ENCODE assay signal across 12 mouse cellular contexts in genomic region chr12:71258196-71258920, GRCm38 (mm10). TPM values are rescaled to one million over a fixed set of nuclear protein-coding genes. Genes with fewer than 3 reads are reported as not detected.
A peak's percentile ranks its signal among the peaks of the same experiment; 100 is the strongest.
DNase-seq lines count a peak whose midpoint lies in the region; ATAC-seq and TF ChIP-seq lines count a peak whose summit lies in the region.
"Had no signal": no experiment of that assay in that cellular context is flagged by ENCODE, and none has a peak within 500 bp of the region (broad histone marks: within the 10 kb centered on the region; RNA-seq: fewer than 3 reads in every experiment).

No protein-coding gene starts in this region.

- peak; percentile 14; the same call in 1 of the 2 replicates for ATAC-seq in heart, embryonic 16.5 days (replicated peaks; ENCODE audit: extremely low read depth, insufficient read depth, low FRiP score)
- ATAC-seq in intestine, embryonic 16.5 days, result peak; percentile 55; the same call in 1 of the 2 replicates
- ATAC-seq in forebrain, embryonic 13.5 days, result no peak

- no peaks in the 10 kb centered on the region for H3K27me3 ChIP-seq in heart, embryonic 16.5 days (ENCODE audit: control insufficient read depth, insufficient read depth, low read length)
- no peaks in the 10 kb centered on the region for H3K27me3 ChIP-seq in heart, adult 2 months (ENCODE audit: control insufficient read depth, insufficient read depth, low read length)
- H3K27me3 ChIP-seq in intestine, embryonic 16.5 days (replicated peaks; ENCODE audit: control insufficient read depth, insufficient read depth, low read length), result no peaks in the 10 kb centered on the region
- no peaks in the 10 kb centered on the region for H3K27me3 ChIP-seq in forebrain, embryonic 13.5 days

- no peak for DNase-seq in heart, adult 2 months
- peak; percentile 81 for DNase-seq in 3T3-L1 (ENCODE audit: low read depth, low spot score)
- DNase-seq in embryo, embryonic 10.5 days (ENCODE audit: low spot score), result peak; percentile 76
- DNase-seq in layer of hippocampus, adult 18-20 months (ENCODE audit: low spot score in 2 of 2), result no peak
- no peak for DNase-seq in urinary bladder, postnatal 10 days (ENCODE audit: low spot score)
- DNase-seq: left cerebral cortex, postnatal 4 days; lung, postnatal 4 days; retina, postnatal 1 day had no signal

- H3K36me3 ChIP-seq in heart, embryonic 16.5 days (ENCODE audit: control insufficient read depth, insufficient read depth), result no peaks in the 10 kb centered on the region
- H3K36me3 ChIP-seq in heart, adult 2 months (ENCODE audit: control insufficient read depth, insufficient read depth, low read length), result no peaks in the 10 kb centered on the region
- H3K36me3 ChIP-seq in intestine, embryonic 16.5 days (ENCODE audit: control insufficient read depth, insufficient read depth, low read length), result no peaks in the 10 kb centered on the region
- H3K36me3 ChIP-seq in forebrain, embryonic 13.5 days (ENCODE audit: poor library complexity, severe bottlenecking), result no peaks in the 10 kb centered on the region

- intact Hi-C loops in heart, adult 2 months (cut with DNase I), result no loop called here

- no peak for TF ChIP-seq POLR2A in heart, adult 2 months (IDR thresholded peaks at IDR 0.05; ENCODE audit: insufficient read depth, low read depth, low read length)

- H3K9ac ChIP-seq in heart, embryonic 16.5 days (ENCODE audit: low read length), result no peak overlapping the region
- H3K9ac ChIP-seq in heart, adult 2 months (ENCODE audit: low read depth, low read length), result no peak overlapping the region
- H3K9ac ChIP-seq in intestine, embryonic 16.5 days (ENCODE audit: low read depth, low read length), result no peak overlapping the region
- no peak overlapping the region for H3K9ac ChIP-seq in forebrain, embryonic 13.5 days

- no peaks in the 10 kb centered on the region for H3K79me2 ChIP-seq in heart, adult 2 months (replicated peaks; ENCODE audit: control insufficient read depth, insufficient read depth, low read length)

- no peak overlapping the region for H3K4me3 ChIP-seq in heart, embryonic 16.5 days (ENCODE audit: low read length)
- no peak overlapping the region for H3K4me3 ChIP-seq in heart, adult 2 months
- H3K4me3 ChIP-seq in intestine, embryonic 16.5 days (ENCODE audit: low read length), result no peak overlapping the region
- no peak overlapping the region for H3K4me3 ChIP-seq in forebrain, embryonic 13.5 days

- no peaks in the 10 kb centered on the region for H3K4me1 ChIP-seq in heart, embryonic 16.5 days (ENCODE audit: control insufficient read depth, insufficient read depth, low read length)
- H3K4me1 ChIP-seq in heart, adult 2 months (ENCODE audit: control insufficient read depth, insufficient read depth, low read length), result no peaks in the 10 kb centered on the region
- no peaks in the 10 kb centered on the region; the same call in 1 of the 2 replicates for H3K4me1 ChIP-seq in intestine, embryonic 16.5 days (ENCODE audit: control insufficient read depth, insufficient read depth, low read length)
- no peaks in the 10 kb centered on the region for H3K4me1 ChIP-seq in forebrain, embryonic 13.5 days

- no peak for TF ChIP-seq EP300 in heart, adult 2 months (IDR thresholded peaks at IDR 0.05; ENCODE audit: insufficient read depth, low read depth, low read length)

- WGBS in heart, embryonic 16.5 days, result 57% methylated on average over 18 of the region's 18 CpGs
- WGBS in heart, adult 2 months, result 65% methylated on average over 18 of the region's 18 CpGs
- WGBS in intestine, embryonic 16.5 days, result 32% methylated on average over 18 of the region's 18 CpGs
- 79% methylated on average over 18 of the region's 18 CpGs for WGBS in forebrain, embryonic 13.5 days

- H3K4me2 ChIP-seq in heart, embryonic 16.5 days (ENCODE audit: low read depth, low read length), result no peak overlapping the region
- H3K4me2 ChIP-seq in intestine, embryonic 16.5 days (ENCODE audit: low read depth, low read length), result peak overlapping the region; percentile 19; the same call in 1 of the 2 replicates
- H3K4me2 ChIP-seq in forebrain, embryonic 13.5 days, result no peak overlapping the region

- no peak overlapping the region; the same call in 1 of the 2 replicates for H3K27ac ChIP-seq in heart, embryonic 16.5 days (ENCODE audit: low read length)
- H3K27ac ChIP-seq in heart, adult 2 months, result no peak overlapping the region
- H3K27ac ChIP-seq in intestine, embryonic 16.5 days (ENCODE audit: low read length), result no peak overlapping the region
- no peak overlapping the region for H3K27ac ChIP-seq in forebrain, embryonic 13.5 days

- TF ChIP-seq CTCF in heart, adult 2 months (IDR thresholded peaks at IDR 0.05), result no peak

- 0 out of 2 replicates have a peak, but pooled peaks cover 2% of the 10 kb centered on the region for H3K9me3 ChIP-seq in heart, embryonic 16.5 days (replicated peaks; ENCODE audit: control insufficient read depth, low read length)
- no peaks in the 10 kb centered on the region for H3K9me3 ChIP-seq in intestine, embryonic 16.5 days (ENCODE audit: control insufficient read depth, low read length)
- H3K9me3 ChIP-seq in forebrain, embryonic 13.5 days (replicated peaks), result no peaks in the 10 kb centered on the region

RNA-seq across cellular contexts. Expression of gene Dact1, which starts 51.3 kb away (rescaled TPM):
- polyA plus RNA-seq in heart, embryonic 16.5 days (2015; fragmentation: Nextera tagmentation; extraction: Ambion mirVana), result 6.3 and 6.5 TPM in 2 replicates
- total RNA-seq in heart, adult 2 months (2021), result 1 to 10 TPM; 2.5 to 3.8 TPM
- 3.8 and 5.3 TPM in 2 replicates for polyA plus RNA-seq in heart, adult 2 months (2012; rRNA removed)
- polyA plus RNA-seq in intestine, embryonic 16.5 days (2015; fragmentation: Nextera tagmentation; extraction: Ambion mirVana), result 6.0 and 6.2 TPM in 2 replicates
- 1 to 10 TPM; 7.4 to 8.7 TPM for total RNA-seq in layer of hippocampus, adult 18-20 months (2021)
- polyA plus RNA-seq in forebrain, embryonic 13.5 days (2015; fragmentation: Nextera tagmentation; extraction: Ambion mirVana), result 22.4 and 26.0 TPM in 2 replicates
- total RNA-seq: hematopoietic stem cell, adult 5-6 weeks had no signal

Comparison
In these comparisons a context has a peak if more than half of its experiments do, and no peak if none do; other contexts are left out.
1. DNase-seq: peak in 3T3-L1 (single experiment) and embryo, embryonic 10.5 days (single experiment); none in heart, adult 2 months (0 of 2), layer of hippocampus, adult 18-20 months (0 of 2) and urinary bladder, postnatal 10 days (single experiment).